Mouse (Mus musculus) Patski (cell line): Measurements from ENCODE around the gene Maob. TPM values are rescaled to one million over a fixed set of nuclear protein-coding genes. Genes with fewer than 3 reads are reported as not detected.

Source experiments
- ATAC-seq: fragments of 100-300 bp; one replicate; pipeline ENCODE4 v1.8.0; 2021
- CTCF ChIA-PET: fragments of 350-600 bp; sonication (Branson Sonifier 250); formaldehyde crosslinking; loops from one replicate; lab custom pipeline; 2022; ENCODE audit warnings: inconsistent platforms; lab: Charles Lee
- POLR2A ChIA-PET: fragments of 350-600 bp; sonication (Branson Sonifier 250); formaldehyde crosslinking; loops from one replicate; lab custom pipeline; 2022; ENCODE audit warnings: antibody characterized with exemption, inconsistent platforms; lab: Charles Lee
- DNase-seq: peaks from one replicate; pipeline ENCODE4 v3.0.0-alpha.2; 2011; ENCODE audit warnings: low read depth, low spot score
- H3K27me3 ChIP-seq: fragments of 371-371 bp; one replicate; pipeline ENCODE4 v1.5.1; 2021
- CTCF ChIP-seq: fragments of 100-300 bp; IDR thresholded peaks from one replicate; pipeline ENCODE4 v1.5.1; 2021
- in situ Hi-C: fragments of 300-500 bp; cut with MboI; formaldehyde crosslinking; loops from 3 replicates; pipeline ENCODE4 v1.11.1; 2018; ENCODE audit warnings: low pct_unique_long_range_greater_than_20kb, mixed read lengths
- polyA plus RNA-seq: library from polyadenylated mRNA; unstranded; gene quantifications from one replicate; pipeline ENCODE4 v1.2.3, GENCODE M21; 2021

Maob gene
- polyA plus RNA-seq, 1 experiment from 2014 or later: not detected

GRCm38 (mm10) chrX:16761430-16761829 lies 55.7 kb downstream of the Maob start:
- no peak for TF ChIP-seq CTCF
- POLR2A ChIA-PET: no interaction called here
- ATAC-seq: no peak
- CTCF ChIA-PET: no interaction called here
- no peak for DNase-seq
- in situ Hi-C loops: loop anchor here (25.0 kb wide), 1 partner anchor 451 kb away; no protein-coding TSS in a partner anchor
- peaks cover 29% of the 10 kb centered on the region for H3K27me3 ChIP-seq

- TF ChIP-seq CTCF: no peak
- peaks cover 17% of the 10 kb centered on the region for H3K27me3 ChIP-seq
- CTCF ChIA-PET: no interaction called here
- POLR2A ChIA-PET: no interaction called here
- in situ Hi-C loops: loop anchor here (25.0 kb wide), 1 partner anchor 458 kb away; no protein-coding TSS in a partner anchor
- DNase-seq (no peak), ATAC-seq (no peak)
Observed at GRCm38 (mm10) chrX:16754761-16755160, 62.4 kb downstream of the Maob start.

GRCm38 (mm10) chrX:16748932-16749331 lies 68.2 kb downstream of the Maob start:
- peaks cover 40% of the 10 kb centered on the region for H3K27me3 ChIP-seq
- DNase-seq: no peak
- TF ChIP-seq CTCF: no peak
- POLR2A ChIA-PET: no interaction called here
- CTCF ChIA-PET: no interaction called here
- ATAC-seq: no peak
- in situ Hi-C loops: no loop called here

- in situ Hi-C loops: no loop called here
- CTCF ChIA-PET: no interaction called here
Observed at GRCm38 (mm10) chrX:16714033-16714432, 103.1 kb downstream of the Maob start.

GRCm38 (mm10) chrX:16706094-16706493 lies 111.1 kb downstream of the Maob start:
- in situ Hi-C loops: no loop called here
- ATAC-seq: no peak
- CTCF ChIA-PET: no interaction called here
- no peak for DNase-seq
- POLR2A ChIA-PET: interaction anchor here (0.6 kb wide), 1 partner anchor 37 kb away, joined by 4 read pairs; no protein-coding TSS in a partner anchor
- TF ChIP-seq CTCF: no peak
- H3K27me3 ChIP-seq: no peaks in the 10 kb centered on the region

More at GRCm38 (mm10) chrX:16714033-16714432, 103.1 kb downstream of the Maob start:
- peaks cover 13% of the 10 kb centered on the region for H3K27me3 ChIP-seq
- POLR2A ChIA-PET: no interaction called here
- DNase-seq (no peak), ATAC-seq (no peak)
- TF ChIP-seq CTCF: no peak

Other genes starting within 250 kb of the Maob start
- gene Maoa, start 197.7 kb downstream of the Maob start, polyA plus RNA-seq: 97.0 TPM
- gene Ndp, start 94.4 kb upstream of the Maob start, polyA plus RNA-seq: not detected